Mouse (Mus musculus) cerebellum, adult 9-10 months (tissue): ENCODE data around the gene Glrx2.
A peak's percentile ranks its signal among the peaks of the same experiment; 100 is the strongest.

Source experiments
- DNase-seq: peaks from one replicate; pipeline ENCODE4 v3.0.0; 2022

Gene Glrx2

DNA sequence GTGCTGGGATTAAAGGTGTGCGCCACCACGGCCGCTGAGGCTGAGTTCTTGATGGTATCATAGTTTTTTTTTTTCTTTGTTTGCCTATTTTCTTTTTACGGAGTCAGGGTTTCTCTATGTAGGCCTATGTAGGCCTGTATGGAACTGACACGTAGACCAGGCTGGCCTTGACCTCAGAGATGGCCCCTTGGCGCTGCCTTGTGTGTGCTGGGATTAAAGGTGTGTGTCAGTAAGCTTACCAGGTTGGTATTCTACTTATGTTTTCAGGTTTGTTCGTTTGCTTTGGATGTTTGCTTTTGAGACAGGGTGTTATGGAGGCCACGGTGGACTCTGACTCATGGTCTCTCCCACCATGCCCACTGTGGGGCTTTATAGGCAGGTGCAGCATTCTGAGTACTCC lies 46.0 kb downstream of the Glrx2 start:
- DNase-seq = no peak

DNA sequence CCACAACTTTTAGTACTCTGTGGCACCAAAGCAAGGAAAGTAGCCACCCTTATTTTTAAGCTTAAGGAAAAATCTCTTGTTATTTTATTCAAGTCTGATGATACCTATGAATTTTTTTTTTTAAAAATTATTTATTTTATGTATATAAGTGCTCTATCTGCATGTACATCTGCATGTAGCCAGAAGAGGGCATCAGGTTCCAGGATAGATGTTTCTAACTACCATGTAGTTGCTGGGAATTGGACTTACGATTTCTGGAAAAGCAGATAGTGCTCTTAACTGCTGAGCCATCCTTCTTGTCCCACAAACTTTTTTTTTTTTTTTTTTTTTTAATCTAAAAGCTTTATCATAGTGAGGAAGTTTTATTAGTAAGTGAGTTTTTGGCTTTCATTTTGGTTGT lies 48.3 kb downstream of the Glrx2 start:
- DNase-seq = no peak

DNA sequence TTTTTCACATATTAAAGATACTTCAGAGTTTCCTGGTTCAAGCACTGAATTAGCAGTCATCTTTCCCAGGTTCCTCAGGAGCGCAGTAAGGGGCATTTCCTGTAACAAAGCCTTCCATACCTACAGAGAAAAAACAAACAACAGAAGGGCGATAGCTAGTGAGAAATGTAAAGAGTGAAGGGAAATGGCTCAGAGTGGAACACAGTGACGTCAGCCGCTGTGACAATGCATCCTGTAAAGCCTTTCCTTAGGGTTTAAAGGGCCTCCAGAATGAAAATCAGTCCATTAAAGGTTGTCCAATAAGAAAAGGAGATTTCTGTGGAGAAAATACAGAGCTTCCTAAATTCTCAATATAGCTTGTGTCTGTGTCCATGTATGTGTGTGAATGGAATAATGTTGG lies 49.7 kb downstream of the Glrx2 start:
- no peak for DNase-seq

DNA sequence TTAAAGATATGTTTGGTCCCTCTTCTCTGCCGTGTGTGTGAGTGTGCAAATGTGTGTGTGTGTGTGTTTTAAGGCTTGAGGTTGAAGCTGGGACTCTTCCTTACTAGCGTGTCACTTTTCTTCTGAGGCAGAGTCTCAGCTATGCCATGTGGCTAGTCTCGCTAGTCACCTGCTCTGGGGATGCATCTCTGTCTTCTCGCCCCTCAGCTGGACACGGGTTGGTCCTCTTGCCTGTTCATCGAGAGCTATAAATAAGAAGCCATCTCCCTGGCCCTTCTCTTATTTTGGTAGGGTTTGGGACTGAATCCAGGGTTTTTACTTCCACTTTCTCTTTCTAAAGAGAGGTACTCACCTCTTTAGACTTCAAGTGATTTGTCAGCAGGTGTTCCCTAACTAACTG lies 50.1 kb downstream of the Glrx2 start:
- DNase-seq = no peak

DNA sequence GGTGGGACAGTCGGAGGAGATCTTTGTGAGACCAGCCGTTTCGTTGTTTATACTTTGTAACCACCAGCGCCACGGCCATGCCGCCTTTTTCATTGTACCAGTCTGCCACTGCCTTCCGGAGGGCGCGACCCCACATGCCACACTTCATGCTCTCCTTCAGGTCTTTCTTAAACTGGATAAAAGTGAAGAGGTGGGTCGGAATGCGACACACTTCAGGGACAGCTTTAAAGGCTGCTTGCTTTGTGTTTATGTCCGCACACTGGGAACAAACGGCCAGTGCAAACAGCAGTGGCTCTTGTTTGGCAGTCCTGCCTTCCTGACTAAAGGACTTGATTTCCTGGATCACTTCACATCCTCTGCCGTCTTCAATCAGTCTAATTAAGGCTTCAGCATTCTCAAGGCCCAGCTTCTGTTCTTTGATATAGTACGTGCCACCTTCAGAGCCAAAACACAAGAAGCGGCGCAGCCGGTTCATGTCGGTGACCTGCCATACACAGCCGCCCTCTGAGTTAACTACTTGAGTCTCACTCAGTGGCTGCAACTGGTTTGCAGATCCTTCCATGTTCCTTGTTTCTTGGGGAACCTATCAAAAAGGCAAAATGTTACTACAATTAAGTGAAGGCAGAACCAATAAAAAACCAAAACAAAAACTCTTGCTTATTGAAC lies 54.4 kb downstream of the Glrx2 start:
- DNase-seq = no peak

DNA sequence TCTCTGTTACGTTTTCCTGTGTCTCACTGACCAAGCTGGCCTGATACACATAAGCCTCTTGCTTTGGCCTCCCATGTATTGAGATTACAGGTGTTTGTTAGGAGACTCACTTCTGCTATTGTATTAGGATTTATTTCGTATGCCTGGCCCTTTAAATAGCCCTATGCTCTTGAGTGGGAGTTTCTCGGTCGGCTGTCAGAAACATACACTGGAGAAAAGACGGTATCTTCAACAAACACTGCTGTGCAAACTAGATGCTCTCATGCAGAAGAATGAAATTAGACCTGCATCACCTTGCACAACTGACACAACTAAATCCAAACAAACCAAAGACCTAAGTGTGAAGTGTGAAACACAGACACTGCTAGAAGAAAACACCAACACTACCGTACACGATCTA lies 56.9 kb downstream of the Glrx2 start:
- no peak for DNase-seq

DNA sequence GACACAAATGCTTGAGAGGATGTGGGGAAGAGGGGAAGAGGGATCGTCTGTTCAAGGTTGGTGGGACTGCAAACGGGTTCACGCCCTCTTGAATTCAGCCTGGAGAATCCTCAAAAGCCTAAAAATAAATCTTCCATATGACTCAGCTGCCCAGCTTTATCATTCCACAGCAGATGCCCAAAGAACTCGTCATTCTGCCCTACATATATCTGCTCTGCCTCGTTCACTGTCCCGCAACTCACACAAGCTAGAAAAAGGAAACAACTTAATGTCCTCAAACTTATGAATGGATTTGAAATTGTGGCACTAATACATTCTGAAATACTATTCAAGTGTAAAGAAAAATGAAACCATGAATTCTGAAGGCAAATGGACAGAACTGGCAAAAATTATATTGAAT lies 57.8 kb downstream of the Glrx2 start:
- no peak for DNase-seq

DNA sequence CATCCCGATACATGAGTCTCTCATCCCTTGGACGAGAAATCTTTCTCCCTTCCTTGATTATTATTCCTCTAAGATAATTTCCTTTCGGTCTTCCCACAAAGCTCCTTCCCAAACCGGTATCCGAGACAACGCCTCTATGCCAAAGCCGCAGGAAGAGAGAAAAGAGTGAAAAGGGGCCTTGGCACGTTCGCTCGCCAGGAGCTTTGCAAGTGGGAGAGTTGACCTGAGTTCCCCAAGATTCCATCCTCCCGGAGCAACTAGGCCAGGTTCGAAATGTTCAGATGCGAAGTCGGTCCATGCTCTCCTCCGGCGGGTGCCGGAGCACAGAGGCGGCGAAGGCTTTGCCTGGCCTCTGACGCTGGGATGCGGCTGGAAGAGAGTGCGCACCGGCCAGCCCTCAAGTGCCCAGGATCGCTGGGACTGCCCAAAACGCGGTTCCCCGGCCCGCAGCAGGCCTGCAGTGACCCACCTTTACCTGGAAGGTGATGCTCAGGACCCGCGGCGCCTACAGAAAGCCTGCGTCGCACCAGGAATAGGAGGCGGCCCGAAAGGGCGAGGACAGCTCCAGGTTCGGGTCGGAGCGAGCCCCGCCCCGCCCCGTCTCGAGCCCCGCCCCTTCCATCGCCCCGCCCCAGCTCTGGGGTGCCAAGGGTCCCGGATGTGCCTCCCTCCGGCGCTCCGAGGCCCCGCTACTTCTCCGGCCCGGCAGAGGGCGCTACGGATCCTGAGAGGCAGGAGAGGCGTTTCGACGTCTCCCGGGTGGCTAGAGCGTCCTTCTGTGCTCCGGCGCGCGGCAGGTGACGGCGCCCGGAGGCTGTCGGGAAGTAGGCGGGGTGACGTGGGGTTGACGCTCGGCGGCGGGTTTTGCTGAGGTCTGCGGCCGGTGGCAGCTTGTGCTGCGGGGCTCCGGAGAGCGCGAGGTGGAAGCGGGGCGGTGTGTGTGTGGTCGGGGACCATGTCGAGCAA lies 60.6 kb downstream of the Glrx2 start, which contains the start of the genes Trove2 and Uchl5:
Gene Trove2 (minus strand): TSS at position 623 of the 966 bp plus-strand sequence.
Gene Uchl5 (plus strand): TSS at position 827 of the 966 bp plus-strand sequence.
- peak; percentile 98 for DNase-seq

DNA sequence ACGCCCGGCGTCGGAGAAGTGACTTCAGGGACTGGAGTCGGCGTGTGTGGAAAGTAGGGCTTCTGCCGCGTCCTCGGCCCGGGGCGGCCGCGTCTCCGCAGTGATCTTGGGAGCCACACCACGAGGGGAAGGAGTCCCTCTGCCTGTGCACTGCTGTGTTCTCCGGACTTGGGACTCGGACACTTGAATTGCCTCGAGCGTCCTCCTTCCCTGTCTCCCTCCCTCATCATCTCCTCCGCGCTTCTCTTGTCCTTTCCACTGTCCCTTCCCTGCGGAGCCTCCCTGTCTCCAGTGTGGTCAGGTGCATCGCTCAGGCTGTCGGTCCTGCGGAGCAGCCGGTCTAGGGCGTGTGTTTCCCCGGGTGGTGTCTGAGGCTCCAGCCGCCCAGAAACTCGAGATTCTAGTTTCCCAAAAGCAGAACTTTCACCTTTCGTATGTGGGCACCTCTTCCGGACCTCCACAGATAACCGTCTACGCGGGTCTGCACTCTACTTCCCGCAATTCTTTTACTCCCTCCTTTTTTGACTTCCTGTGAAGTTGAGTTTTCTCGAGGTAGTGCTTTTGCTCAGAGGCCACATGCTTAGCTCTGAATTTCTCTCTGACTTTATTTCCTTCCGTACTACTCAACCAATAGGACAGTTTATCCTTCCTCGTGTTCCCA lies 61.5 kb downstream of the Glrx2 start:
- no peak for DNase-seq

DNA sequence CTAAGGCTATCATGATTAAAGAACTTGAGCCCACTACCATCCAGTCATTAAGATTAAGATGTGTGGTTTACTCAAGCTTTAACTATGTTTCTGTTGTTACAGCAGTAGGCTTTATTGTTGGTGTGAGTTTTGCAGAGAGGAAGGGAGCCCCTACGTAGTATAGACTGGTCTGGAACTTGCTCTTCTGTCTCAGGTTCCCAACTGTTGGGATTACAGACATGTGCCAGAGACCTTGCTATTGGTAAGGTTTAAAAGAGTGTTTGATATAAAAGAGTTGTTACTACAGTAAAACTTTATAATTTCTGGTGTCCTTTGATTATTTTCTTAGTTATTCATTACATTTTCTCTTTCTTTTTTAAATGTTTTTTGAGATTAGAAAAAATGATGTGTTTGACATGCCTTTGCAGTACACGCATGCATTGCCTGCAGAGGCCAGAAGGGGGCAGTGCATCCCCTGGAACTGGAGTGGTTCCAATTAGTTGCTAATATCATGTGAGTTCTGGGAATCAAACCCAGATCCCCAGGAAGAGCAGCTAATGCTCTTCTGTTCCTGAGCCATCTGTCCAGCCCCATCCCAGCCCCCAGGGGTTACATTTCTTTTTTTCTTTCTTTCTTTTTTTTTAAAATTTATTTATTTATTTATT lies 72.6 kb downstream of the Glrx2 start:
- no peak for DNase-seq
